Mouse (Mus musculus) kidney, postnatal 36 days (tissue): ENCODE measurements at regions not wholly inside any gene's neighbourhood (a gene's known extent, or its start where the extent isn't known, plus 50 kb on each side); places are given as distances from the start of the nearest gene placed in this dataset.
A peak's percentile ranks its signal among the peaks of the same experiment; 100 is the strongest.
"Not testable (repeated sequence)": the region's sequence is repeated elsewhere in the genome, so short reads cannot be mapped to it uniquely, and the experiment has no call there.

Experiments
- DNase-seq, 2 experiments: peaks; one replicate each; pipeline ENCODE4 v3.0.0; 2021 to 2022; ENCODE audit warnings: mixed read lengths in 2 of 2

GRCm38 (mm10) chr6:140222534-140223324, 181.5 kb upstream of the Plcz1 start:
- no peak for DNase-seq

DNA sequence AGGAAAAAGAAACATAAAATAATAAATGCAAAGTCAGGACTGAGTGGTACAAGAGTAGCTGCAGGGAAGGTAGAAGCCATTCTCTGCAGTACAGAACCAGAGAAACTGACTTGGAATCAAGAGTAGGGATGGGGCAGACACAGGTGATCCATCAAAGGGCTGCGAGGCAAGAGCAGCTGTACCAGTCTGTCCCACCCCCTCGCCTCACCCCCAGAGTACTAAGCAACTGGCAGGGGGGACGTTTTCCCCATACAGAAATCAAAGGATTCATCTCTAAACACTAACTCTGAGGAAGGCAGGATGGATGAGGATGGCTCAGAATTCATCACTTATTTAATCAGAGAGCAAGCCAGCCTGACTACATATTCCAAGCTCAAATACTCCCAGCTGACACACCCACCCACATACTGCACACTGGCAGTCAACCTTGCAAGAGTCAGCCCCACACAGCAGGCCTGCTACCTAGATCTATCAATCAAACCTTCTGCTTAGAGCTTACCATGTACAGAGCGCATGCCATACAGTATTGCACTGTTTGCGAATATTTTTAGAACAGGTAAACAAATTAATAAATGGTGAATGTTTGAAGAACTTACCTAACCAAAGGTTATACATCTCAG, 180.5 kb upstream of the Plcz1 start:
- no peak for DNase-seq

DNA sequence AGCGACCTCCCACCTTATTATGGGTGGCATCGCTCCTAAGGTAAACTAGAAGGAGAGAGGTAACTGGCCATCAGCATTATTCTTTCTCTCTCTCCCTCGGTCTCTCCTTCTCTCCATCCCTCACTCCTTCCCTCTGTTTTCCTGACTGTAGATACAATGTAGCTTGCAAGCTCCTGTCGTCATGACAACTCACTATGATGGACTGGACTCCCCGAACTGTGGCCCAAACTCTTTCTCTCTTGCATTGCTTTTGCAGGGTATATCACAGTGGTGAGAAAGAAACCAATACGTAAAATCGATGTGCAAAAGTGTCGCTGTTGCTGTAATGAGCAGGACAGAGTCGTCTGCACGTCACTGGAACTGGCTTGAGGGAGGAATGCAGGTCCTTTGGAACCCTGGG, 177.5 kb upstream of the Plcz1 start:
- DNase-seq: no peak

GRCm38 (mm10) chr6:140212403-140212802, 171.1 kb upstream of the Plcz1 start:
- DNase-seq: no peak

- DNase-seq: no peak
These were observed 168.9 kb upstream of the Plcz1 start for GRCm38 (mm10) chr6:140210141-140210540.

DNA sequence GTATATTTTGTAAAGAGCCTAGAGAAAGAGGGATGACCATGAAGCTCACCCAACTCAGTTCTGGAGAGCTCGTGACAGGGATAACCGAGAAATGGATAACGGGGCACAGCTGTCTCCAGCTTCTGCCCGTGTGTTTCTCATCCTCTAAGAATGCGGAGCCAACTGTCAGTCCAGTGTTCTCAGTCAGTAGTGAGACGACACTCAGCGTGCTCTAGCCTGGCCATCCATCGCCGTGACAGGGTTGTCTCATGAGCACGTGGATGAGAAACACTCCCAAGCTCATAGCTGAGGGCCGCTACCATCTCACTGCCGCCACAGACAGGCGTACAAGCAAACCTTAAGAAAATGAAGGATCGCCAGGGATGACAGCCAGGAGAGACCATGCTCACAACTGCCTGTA, 167.8 kb upstream of the Plcz1 start:
- DNase-seq: no peak

DNA sequence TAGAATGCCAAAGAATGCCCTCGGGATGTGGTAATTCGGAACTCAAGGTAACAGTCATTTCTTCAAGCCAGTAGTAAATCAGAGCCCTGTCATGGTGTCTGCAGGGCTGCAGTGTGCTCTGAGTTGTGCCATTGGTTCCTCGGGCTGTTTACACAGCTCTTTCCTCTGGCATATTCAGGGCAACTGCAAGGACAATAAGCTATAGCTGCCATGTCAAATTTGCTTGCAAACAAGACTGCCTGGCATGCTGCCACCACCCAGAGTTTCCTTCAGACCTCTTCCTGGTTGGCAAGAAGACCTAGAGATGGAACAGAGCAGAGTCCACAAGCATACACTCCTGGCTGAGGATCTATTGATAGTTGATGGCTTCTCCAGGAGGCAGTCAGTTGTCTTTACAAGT, 167.1 kb upstream of the Plcz1 start:
- peak; percentile 74 to 87 for DNase-seq

- DNase-seq: not testable (repeated sequence)
These were observed 165.4 kb upstream of the Plcz1 start for GRCm38 (mm10) chr6:140206676-140207075.

- DNase-seq: no peak
These were observed 160.1 kb upstream of the Plcz1 start for GRCm38 (mm10) chr6:140201356-140201755.

DNA sequence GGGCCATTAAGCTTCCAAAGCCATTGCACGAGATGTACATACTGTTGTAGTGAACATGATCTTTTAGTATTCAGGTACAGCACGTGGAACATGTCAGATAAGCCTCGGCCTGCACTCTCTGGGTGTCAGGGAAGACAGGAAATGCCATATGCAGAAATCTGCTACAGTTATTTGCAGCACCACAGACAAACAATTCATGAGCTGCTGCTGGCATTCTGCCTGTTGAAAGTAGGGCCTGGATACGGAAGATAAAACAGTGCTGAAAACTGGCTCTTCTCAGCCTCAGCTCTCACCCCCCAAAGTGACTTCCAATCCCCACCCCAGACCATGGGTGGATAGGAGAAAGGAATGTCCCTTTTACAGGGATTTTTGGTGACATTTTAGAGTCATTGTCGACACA, 159.1 kb upstream of the Plcz1 start:
- no peak for DNase-seq

DNA sequence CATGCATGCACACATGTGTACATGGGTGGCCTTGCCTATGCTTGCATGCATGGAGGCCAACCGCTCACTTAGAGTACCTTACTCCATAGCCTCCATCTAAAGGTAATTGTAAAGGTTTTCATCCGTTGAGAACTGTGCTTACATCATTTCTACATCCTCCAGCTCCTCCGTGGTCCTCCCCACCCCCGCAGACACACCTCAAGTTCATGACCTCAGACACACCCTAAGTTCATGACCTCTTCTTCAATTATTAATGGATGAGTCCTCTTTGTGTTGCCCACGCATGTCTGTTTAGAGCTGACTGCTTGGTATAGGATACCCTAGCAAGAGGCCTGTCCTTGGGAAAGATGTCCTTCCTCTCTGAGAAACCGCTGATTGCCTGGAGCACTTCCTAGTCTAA, 156.8 kb upstream of the Plcz1 start:
- DNase-seq: no peak

- DNase-seq: peak; percentile 56 to 65
These were observed 155.9 kb upstream of the Plcz1 start for GRCm38 (mm10) chr6:140197113-140197675.

DNA sequence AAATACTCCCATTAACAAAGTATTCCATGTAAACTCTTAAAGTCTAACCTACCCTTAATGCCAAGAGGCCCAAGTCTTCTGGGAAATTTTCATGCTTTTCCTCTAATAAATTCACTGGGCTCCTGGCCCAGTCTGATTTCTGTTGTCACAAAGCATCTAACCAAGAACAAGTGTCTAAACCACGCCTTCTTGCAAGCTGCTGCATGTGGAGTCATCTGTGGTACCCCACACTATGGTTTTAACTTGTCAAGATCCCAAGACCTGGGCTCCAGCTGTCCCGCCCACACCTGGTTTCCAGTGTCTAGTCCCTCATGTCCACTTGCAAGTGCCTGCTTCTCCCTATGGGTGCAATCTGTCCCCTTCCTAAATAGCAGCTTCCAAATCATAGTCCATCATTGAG, 153.0 kb upstream of the Plcz1 start:
- no peak for DNase-seq

- peak in 1 of 2 experiments; percentile 40 for DNase-seq
These were observed 152.1 kb upstream of the Plcz1 start for GRCm38 (mm10) chr6:140193084-140193939.

DNA sequence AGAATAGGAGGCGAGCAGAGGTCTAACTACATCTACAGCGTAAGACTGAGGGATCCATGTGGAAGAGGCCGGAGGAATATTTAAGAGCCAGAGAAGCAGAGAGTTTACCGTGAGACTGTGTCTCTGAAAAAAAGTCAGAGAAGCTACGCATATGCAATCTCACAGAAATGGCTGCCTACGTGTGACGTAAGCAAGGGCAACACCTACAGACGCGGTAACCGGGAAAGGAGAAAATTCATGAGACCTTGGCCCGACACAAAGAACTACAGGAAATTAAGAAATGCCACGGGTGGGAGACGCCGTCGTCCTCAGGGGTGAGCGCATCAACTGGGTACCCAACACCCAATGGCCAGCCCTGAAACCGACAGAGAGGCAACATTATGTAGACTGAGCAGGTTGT, 151.3 kb upstream of the Plcz1 start:
- no peak for DNase-seq

DNA sequence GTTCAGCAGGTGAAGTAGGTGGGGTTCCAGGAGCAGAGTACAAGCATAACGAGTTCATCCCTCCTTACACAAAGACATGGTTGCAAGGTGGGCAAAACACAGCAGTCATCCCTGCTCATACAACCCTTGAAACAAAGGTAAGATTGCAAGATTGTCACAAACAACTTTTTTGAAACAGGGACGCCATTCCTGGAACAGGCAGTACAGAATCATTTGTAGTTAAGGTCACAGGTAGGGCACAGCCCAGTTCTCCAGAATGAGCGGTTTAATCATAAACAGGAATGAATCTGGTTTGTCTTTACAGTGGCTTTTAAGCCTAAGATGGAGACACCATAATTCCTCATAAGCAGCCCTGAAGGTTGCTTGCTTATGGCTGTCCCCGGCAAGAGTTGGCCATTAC, 150.1 kb upstream of the Plcz1 start:
- DNase-seq: peak; percentile 23 to 51

GRCm38 (mm10) chr6:140189601-140190000, 148.3 kb upstream of the Plcz1 start:
- DNase-seq: no peak

GRCm38 (mm10) chr6:140187733-140188132, 146.5 kb upstream of the Plcz1 start:
- DNase-seq: no peak

DNA sequence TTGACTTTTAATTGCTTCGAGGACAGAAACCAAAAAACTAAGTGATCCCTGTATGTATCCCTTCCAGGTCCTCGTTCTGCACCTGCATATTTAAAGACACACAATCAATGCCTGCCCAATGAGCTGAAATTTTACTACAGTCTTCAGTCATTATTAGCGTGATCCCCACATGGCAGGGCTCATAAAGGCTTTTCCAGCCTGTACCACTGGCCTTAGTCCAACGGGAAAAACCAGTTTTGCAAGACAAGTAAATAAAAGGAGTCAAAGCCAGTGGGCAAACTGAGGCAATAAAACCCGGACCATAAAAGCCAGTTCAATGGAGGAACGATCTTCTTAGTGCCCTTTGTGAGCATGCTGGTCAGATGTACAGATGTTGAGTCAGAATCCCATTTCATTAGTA, 145.8 kb upstream of the Plcz1 start:
- peak; percentile 10 to 25 for DNase-seq

DNA sequence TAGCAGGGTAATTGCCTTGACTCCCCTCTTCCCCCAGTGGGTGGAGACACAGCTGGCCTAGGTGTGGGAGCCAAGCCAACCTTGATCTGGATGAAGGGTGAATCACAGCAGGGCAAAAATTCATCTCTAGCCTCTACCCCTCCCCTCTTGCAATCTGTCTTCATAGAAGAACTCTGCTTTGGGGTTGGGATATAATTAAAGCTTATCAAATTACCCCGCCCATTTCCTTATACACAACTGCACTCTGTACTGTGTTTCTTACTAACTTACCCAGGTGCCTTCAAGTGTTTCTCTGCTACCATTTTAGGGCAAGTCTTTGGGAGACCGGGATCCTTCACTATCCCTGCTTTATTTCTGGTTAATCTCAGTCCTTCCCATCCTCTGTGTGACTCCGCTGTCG, 138.7 kb upstream of the Plcz1 start:
- DNase-seq: no peak

DNA sequence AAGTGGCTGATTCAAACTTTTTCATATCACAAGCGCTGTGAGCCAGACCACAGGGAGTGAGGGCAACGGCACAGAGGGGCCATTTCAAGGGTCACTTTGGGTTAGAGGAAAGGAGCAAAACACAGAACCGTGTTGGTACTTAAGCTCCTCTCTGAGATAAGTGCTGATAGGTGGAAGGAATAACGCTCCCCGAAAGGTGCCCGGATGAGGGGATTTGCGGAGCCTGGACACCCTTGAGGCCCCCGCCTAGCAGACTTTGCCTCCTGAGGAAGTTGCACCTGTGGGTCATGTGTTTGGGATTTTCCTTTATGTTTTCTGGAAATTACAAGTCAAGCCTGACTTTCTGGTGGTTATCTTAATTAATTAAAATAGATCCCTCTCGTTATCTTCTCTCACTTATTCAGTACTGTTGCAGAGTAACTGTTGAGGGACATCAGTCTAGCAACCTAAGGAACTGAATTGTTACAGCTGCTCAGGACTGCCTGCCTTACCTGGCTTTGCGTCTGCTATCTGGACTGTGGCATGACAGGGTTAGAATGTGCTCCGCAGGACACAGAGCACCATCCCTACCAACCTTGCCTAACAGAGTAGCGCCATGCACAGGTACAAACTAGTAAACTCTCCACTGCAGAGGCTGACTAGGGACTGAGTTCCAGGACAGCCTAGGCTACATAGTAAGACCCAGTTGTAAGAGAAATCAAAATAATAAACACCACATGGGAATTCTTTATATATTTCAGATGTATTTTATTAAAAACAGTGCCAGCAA, 137.4 kb upstream of the Plcz1 start:
- DNase-seq: no peak

DNA sequence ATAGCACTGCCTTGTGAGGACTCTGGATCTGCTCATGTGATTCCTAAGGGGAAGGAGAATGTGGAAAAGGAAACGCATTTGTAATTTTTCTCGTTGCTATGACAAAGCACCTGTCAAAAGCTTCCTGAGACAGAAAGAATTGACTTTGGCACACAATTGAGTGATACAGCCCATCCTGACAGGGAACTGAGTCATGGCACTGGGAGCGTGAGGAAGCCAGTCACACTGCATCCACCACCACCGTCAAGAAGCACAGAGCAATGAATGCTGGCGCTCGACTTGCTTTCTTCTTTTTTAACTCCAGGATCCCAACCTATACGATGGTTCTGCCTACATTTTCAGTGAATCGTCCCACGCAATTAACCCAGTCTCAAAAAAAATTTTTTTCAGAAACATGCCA, 131.5 kb upstream of the Plcz1 start:
- no peak for DNase-seq

DNA sequence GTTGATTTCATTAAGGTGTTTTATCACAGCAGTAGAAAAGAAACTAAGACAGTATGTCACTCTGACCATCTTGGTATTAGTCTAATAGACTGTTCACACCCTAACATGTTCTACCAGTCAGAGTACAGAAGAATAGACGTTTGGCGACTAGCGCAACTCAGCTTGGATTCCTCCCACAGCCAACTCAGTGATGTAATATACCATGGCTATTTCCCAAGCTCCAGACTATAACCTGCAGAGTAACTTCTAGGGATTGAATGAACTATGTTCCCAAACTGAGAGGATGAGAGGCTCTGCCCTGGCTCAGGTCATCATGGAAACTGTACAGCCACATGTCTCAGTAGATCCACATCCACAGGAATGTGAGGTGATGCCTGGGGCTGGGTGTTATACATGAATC, 128.6 kb upstream of the Plcz1 start:
- no peak for DNase-seq
